Mouse (Mus musculus) adipocyte (in vitro differentiated cells): Measurements from ENCODE around the gene Nxt1.
A peak's percentile ranks its signal among the peaks of the same experiment; 100 is the strongest.

Experiments used
- DNase-seq: peaks from one replicate; pipeline ENCODE4 v3.0.0-alpha.2; 2016; ENCODE audit warnings: low spot score

The Nxt1 gene

DNA sequence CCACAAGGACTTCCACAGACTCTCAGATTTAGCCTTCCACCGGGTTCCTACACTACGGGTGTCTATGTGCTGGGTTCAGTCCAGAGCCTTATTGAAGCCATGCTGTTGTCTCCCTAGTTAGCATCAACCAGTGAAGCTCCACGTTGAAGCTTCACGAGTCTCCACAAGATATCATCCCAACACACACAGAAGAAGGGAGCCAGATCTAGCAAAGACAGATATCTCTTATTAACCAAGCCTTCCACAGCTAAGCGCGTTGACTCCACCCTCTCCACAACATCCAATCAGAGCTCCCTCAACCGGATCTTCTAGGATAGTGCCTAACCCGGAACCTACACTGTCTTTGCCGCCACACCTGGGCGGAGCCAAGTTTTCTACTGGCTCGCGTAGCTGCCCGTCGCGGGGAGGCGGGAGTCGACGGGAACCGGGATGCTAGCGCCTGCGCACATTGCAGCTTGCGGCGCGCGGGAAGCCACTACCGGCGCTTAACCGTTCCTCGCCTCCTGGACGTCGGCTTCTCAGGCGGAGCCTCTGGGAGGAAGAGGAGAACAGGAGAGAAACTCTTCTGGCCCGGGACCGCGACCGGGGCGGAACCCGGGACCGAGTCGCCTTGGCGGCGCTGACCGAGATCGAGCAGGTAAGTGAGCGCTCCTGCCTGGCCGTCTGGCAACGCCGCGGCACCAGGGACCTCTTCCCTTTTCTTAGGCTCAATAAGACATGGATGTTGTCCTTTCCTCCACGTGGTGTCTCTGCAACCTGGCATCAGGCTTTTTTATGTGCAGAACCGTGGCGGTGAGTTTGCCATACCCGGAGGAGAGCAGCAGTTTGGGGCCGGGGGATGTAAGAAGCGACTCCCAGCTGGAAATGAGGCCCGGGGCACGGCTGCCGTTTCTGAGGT, at the start of gene Nxt1:
Gene Nxt1, plus strand, starts transcription at position 403 of the 898 bp plus-strand sequence.
- peak; percentile 99 for DNase-seq

DNA sequence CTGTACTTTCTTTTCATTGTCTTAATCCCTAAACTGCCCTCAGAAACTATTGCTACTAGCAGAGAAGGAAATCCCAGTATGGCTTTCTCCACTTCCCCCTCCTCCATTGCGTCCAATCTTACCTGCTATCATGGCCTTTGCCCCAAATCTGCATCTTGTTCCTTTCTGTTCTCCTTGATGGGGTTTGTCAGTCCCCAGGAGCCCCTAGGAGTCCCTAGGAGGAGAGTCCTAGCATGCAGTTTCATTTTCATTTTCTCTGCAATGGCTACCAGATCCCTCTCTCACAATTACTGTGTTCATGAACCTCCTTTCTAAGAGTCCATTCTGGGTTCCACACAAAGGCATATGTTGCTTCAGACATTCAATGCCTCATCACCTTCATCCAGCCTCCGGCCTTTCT, 49.3 kb upstream of the Nxt1 start:
- DNase-seq = no peak

DNA sequence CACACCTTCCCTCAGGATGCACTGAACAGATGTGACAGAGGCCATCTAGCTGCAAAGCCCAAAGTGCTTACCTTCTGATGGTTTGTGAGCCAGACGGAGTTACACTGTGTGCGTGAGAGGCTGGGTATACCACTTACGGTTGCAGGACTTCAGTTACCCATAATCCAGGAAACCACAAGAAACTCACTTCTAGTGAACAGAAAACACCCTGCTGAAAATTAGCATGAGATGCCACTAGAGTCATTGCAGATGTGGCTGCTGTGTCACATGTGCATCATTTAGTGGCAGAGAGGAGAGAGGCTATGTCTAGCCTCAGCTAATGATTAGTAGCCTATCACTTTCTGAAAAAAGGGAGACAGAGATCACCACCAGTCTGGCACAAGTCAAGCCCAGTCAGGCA, 47.9 kb upstream of the Nxt1 start:
- DNase-seq = no peak

DNA sequence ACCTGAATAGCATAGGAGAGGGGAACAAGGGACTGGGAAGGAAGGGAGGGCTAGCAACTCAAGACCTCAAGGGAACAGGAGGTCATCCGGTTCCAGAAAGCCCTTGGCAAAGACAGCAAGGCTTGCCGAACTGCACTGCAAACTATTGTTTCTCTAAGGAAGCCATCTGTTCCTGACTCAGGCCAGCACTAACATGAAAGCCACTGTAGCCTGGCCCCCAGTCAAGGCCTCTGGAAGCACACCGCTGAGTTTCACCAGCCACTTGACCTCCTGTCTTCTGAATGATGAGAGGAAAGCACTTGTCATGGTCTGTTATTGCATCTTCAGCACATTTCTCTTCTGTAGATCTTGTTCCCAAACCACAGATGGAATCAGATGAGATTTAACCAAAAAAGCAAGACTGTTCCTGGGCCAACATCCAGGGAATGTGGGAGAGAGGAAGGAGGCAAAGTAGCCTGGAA, 45.4 kb upstream of the Nxt1 start:
- DNase-seq = peak; percentile 84

DNA sequence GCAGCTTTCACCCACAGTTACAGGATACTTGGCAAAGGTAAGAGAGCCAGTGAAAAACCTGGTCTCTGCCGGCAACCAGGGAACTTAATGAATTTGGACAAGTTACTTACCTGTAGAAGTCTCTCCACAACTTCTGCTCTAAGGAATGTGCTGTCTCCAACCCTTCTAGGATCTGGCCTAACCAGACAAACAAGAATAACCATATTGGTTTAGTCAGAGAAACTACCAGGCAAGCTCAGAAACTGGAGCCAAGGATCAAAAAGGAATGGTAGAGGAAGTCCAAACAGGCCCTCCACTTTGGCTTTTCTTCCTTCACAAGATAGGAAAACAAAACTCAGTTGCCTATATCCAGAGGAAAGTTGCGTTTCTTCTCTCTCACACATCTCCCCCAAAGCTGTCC, 41.4 kb upstream of the Nxt1 start:
- no peak for DNase-seq

DNA sequence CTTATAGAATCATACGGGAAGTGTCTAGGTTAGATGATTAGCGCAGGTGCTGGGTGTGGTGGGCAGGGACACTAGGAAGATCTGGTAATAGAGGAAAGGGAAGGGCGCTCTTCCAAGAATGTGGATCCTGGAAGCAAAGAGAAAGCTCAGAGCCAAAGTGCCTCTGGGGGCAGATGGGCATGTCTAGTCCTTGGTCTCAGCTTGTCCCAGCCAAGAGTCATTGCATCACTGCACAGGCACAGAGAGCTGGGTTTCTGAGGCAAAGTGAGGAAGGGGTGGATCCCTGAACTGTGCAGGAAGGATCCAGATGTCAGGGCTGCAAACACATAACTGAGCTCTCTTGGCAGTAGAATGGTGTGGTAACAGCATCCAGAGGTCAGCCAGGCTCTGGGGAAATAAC, 40.8 kb upstream of the Nxt1 start:
- DNase-seq = peak; percentile 82

DNA sequence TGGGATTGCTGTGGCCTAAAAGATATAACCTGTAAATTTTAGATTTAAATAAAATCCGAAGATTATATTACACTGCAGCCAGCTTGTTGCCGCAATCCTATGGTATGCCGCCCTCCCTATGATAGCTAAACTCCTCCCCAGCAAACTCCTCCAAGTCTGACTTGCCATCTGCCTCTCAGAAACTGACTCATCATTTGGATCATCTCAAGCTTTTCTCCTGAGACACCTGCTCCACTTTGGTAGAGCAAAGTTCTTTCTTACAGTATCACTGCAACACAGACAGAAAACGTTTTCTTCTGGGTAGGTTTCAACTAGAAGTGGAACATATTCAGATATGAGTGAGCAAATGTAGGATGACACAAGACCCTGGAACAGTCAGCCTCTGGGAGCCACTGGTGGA, 37.9 kb upstream of the Nxt1 start:
- DNase-seq = no peak

DNA sequence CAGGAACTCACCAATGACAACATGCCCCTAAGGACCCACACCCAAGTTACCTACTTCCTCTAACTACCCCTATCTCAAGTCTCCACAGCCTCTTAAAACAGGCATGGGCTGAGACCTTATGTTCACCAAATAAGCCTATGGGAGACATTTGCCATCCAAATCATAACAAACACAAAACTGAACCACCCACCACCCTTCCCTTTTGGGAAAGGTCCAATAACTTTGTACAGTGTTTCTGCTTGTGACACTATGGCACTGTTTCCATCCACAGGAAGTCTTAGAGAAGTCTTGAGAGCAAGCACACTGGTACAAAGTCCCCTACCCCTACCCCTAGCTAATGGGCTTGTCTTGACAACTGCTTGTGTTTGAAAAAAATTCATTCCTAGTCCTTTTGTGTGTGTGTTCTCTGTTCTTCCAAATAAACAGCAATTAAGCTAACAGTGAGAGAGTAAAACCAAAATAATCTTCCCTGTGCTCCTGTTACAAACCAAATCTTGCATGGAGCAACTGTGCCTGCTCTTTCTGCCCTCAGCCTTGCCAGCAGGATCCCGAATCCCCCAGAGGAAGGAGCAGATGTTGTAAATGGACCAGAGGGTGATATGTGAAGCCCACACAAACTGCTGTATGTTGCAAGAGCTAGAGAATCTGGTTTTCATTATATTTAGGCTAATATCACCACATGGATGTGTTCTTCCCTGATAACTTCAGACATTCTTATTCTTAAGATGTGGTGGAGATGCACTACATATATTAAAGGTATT, 29.6 kb upstream of the Nxt1 start:
- peak; percentile 93 for DNase-seq

DNA sequence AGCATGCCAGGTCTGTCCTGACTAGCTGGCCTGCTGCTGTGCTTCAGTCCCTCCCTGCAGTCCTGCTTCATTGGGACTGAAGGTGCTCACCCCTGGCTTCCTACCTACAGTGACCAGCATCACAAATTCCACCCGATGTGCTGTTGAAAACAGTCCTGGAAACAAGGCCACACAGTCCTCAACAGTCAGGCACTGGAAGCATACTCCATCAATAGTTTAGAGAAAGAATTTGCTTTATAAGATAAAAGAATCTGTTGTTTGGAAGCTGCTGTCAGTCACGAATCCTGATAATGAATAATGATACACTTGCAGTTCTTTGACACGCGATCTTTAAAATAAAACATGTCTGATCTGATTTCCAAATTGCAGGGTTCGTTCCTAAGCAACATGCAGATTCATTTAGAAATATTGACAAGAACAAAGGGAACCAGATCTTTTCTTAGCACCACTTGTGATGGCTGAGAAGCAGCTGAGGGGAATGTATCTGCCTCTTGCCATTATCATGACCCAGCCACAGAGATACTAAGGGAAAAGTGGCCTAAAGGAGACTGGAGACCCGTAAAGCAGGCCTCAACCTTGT, 27.9 kb upstream of the Nxt1 start:
- no peak for DNase-seq

DNA sequence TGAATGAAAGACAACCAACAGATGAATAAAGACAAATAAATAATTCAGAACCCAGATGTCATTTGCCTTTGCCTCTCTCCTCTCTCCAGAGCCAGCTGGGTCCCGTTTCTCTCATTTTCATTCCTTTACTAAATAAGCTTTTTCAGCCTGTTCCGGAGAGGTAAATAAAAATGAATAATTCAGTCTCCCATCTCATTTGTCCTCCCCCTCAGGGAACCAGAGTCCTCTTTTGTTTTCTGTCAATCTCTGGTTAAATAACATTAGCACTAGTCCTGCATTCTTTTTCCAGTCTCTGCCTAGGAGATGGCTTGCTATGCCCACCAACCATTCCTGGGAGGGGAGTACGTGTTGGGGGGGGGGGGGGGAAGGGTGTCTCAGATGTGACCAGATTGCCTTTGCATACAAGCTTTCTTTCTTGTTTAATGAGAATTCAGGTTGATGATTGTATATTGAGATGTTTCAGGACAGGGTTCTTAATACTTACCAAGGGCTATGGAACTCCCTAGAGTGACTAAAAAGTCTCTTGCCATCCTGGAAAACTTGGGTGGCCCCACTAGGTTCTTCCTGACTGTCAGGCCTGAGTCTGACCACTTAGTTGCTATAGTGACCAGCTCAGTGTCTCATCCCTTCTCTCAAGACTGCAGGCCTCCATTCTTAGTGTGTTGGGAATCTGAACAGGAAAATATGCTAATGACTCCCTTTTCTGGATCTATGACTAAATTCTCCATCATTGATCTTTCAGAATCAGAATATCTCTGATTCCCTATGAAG, 21.6 kb upstream of the Nxt1 start:
- no peak for DNase-seq

DNA sequence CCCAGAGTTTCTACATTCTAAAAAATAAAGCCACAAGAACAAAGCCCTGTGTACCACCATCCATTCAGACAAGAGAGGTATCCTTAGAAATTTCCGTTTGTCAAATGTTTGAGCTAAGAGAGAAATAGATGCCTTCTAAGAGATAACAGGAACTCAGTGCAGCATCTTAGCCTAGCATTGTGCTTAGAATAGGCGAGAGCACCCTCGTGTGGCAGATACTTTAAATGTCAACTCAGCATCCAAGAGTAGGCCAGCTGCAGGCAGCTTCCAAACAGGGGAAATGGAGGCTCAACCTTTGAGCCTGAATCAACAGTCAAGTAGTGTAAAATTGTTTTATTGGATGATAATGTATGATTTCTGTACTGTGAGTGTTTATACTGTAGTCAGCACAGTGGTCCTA, 17.4 kb upstream of the Nxt1 start:
- DNase-seq = peak; percentile 89

DNA sequence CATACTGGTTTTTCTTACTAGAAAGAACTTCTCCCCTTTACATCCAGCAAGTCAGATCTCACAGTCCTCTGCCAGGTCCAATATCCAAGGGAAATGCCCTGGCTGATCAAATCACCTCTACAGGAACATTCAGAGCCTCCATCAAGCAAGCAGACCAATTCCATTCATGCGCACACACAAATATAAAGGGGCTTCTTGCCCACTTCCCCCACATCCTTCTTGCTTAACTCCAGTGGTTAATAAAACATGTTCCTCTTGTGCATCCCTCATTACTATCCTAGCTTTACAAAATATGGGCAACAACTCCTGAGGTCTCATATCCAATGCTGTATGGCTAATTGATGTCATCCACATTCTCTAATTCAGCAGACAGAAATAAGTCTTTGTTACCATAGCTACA, 8.9 kb upstream of the Nxt1 start:
- no peak for DNase-seq

DNA sequence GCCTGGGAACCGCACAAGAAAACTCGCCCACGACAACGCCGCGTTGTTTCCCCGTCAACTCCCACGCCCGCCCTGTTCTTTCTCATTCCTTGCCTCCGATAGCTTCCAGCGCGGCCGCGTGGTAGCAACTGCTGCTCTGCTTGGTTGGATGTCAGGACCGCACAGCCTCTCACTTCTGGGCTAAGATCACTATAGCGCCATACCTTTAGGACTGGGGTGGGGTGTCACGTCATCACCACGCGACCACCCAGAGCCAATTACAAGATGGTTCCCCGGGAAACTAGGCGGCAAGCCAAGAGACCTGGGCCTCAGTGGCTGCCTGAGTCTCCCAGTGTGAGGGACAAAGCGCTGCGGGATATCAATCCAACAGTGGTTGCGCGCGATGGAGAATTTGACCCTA, 5.4 kb downstream of the Nxt1 start:
- no peak for DNase-seq

DNA sequence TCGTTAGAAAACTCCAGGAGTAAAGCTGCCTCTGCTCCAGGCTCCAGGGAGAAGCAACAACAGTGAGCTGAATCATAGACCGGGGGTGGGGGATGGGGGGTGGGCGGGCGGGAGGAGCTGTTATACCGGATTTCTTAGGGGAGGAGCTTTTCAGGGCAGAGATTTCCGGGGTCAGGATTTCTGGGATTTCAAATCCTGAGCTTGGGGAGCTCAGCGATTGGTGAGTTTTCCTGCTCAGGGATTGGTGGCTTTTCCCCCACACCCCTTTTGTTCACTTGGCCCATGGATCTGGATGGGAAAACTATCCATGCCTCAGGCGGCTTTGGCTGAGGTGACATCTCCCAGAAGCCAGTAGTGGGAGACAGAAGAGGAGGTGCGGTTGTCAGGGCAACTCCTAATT, 6.9 kb downstream of the Nxt1 start:
- peak; percentile 96 for DNase-seq

DNA sequence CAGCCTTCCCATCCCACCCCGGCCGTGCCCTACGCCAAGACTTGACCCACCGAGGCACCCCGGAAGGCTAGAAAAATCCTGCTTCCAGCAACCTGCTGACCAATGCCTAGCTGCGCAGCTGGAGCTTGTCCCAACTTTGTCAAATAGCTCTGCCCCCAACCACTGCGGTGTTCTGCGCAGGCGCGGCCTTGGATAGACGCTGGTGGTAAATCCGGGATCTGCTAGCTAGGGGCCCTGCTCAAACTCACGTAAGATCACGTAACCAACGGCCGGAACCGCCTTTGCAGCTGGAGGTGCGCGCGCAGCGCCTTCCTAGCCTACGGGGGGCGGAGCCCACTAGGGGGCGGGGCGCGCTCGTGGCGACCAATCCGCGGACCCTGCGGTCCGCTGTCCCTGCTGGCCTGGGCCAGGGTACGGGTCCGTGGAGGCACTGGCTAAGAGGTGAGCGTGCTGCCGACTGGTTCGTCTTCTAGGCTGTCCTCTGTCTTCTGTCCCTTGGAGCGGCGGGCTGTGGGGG, 8.4 kb downstream of the Nxt1 start, which contains the start of gene Gzf1:
Gene Gzf1, plus strand, starts transcription at position 249 of the 517 bp plus-strand sequence.
- peak; percentile 100 for DNase-seq

DNA sequence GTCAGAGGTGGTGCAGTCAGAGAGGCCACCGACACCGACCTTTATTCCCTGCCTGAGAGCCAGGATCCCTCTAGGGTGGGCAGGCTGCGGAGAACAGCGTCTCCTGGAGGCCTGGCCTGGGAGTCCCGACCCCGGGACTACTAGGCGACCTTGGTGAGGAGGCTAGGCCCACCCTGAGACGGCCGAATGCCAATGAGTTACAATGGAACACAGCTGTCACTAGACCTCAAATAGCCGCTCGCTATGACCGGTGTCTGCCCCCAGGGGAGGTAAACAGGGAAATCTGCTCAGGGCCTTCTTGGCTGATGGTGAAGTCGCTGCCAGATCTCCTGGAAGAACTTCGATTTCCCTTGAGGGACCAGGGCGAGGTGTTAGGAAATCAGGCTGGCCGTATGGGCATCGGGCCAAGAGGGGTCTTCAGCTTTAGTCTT, 9.1 kb downstream of the Nxt1 start:
- DNase-seq = peak; percentile 61

DNA sequence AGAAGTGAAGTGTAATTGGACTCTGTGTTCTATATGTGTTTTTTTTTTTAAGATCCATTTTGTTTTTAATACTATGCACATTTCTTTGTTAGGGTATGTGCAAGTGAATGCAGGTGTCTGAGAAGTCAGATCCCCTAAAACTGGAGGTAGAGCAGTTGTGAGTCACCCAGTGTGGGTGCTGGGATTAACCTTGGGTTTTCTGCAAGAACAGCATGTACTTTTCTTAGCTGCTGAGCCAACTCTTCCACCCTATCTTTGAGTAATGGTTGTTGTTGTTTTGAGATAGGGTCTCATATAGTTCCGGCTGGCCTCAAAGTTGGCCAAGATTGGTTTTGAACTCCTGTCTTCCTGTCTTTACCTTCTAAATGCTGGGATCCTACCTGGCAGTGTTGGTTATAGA, 10.6 kb downstream of the Nxt1 start:
- DNase-seq = no peak

DNA sequence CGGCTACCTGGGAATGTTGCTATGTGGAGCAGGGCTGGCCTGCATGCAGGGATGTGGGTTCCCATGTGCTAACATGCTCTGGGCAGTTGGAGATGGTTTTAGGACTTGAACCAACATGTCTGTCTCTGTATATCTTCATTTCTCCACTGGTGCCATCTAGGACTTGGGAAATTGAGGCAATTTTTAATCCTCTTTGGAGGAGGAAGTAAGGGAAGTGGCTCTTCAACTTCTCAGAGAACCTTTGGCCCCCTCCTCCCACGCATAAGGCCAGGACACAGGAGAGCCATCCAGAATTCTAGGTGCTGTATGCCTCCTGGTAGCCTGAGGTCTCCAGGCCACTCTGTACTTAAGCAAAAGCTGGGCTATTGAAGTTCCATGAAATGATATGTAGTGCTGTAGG, 12.6 kb downstream of the Nxt1 start:
- no peak for DNase-seq

DNA sequence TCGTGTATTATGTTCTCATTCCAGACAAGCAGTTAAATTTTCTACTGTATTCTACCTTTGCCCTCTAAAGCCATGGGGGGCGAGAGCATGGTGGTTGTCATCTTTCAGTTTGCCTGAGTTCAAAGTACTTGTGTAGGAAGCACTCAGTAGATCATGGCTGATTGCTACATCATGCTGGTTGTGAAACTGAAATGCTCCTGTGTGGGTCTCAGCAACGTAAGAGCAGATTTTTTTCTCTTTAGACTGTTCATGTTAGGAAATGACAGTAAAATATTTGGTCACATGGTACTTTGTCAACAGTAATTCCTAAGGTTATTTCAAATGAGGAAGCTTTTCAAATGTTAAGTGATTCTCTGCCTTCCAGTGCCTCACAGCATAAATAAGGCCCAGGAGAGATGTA, 13.3 kb downstream of the Nxt1 start:
- DNase-seq = peak; percentile 57

DNA sequence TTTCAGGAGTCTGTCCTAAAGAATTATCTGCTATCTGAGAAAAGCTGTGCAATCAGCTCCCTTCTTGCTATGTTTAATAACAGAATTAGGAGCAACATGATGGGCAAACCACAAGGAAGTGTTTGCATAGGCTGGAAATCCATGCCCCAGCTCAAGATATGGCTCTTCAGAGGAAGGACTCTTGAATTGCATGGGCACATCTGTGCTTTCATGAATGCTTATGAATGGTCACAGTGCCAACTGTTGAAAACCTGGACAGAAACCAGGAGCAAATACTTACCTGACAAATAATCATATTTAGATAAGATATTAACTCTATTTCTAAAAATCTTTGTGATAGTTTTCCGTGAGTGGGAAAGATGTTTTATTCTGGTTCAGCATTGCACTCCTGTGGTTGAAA, 14.5 kb downstream of the Nxt1 start:
- DNase-seq = no peak

DNA sequence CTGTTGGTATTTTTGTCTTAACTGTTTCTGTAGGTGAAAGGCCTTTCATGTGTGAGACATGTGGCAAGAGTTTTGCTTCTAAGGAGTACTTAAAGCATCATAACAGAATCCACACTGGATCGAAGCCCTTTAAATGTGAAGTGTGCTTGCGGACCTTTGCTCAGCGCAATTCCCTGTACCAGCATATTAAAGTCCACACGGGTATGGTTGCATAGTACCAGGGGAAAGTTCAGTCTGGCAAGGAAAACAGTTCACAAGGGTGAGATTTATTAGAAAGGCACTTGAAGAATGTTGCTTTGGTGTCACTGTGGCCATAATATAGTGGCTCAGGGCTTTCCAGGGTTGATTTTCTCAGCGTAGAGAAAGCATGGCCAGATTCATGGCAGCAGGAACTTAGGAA, 15.6 kb downstream of the Nxt1 start:
- peak; percentile 48 for DNase-seq
